Mouse (Mus musculus) MEL (cell line): ENCODE results near the gene Lrig3.

Experiments
- GABPA ChIP-seq: IDR thresholded peaks from 2 replicates; pipeline ENCODE4 v1.6.1; 2012; ENCODE audit warnings: low read depth, mild to moderate bottlenecking, inconsistent platforms, low read length, improper control_type of control experiment, moderate library complexity
- MAFK ChIP-seq: IDR thresholded peaks from 2 replicates; pipeline ENCODE4 v1.6.1; 2011; ENCODE audit warnings: low read depth, mild to moderate bottlenecking, low read length, improper control_type of control experiment, borderline replicate concordance
- TCF12 ChIP-seq: IDR thresholded peaks from 2 replicates; pipeline ENCODE4 v1.6.1; 2014; ENCODE audit warnings: low read depth, mild to moderate bottlenecking, inconsistent platforms, low read length, improper control_type of control experiment, moderate library complexity

GRCm38 (mm10) chr10:126028574-126029440 lies 62.8 kb downstream of the Lrig3 start:
- TF ChIP-seq GABPA (no peak), MAFK (no peak), TCF12 (no peak)
